Mouse (Mus musculus) CD4-positive, CD25-positive, alpha-beta regulatory T cell, adult 2 months (primary cell): ENCODE data around the gene Adamts8.

ENCODE experiments used
- DNase-seq: peaks from one replicate; pipeline ENCODE4 v3.0.0-alpha.2; 2012; ENCODE audit warnings: low read depth, low spot score

The Adamts8 gene

DNA sequence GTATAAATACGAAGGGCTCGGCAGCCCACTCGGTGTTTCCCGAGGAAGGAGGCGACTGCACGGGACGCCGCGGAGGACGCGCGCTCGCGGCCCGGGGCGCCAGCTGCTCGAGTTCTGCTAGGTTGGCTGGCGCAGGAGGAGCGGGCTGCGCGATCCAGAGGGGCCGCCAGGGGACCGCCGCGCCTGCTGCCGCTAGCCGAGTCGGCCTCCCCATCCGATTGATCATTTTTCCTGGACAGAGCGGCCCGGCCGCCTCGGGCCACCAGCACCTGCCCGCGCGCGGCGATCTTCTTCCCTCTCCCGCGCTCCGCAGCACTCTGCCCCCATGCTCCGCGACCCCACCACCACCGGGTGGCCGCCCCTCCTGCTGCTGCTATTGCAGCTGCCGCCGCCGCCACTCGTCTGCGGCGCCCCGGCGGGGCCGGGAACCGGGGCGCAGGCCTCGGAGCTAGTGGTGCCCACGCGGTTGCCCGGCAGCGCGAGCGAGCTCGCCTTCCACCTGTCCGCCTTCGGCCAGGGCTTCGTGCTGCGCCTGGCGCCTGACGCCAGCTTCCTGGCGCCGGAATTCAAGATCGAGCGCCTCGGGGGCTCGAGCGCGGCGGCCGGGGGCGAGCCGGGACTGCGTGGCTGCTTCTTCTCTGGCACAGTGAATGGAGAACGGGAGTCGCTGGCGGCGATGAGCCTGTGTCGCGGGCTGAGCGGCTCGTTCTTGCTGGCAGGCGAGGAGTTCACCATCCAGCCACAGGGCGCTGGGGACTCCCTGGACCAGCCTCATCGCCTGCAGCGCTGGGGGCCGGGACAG is at the start of gene Adamts8:
Gene Adamts8 (plus strand): TSS at position 51 of the 802 bp plus-strand sequence.
- peak; percentile 3 for DNase-seq

DNA sequence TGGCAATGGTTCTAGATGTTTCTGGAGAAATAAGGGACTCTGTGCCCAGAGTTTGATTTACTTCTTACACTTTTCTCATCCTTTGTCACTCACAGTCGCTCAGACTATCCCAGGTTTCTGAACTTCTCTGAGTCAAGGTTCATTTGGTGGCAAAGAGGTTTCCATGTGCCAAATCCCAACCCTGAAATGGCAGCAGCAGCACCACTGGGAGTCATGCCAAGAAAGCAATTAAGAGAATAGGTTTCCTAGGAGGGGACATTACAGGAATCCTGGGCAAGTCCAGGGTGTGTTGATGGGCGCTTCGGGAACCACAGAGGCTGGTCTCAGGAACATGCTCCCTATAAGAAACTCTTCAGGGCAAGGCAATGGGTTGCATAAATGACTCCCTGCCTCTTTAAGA is 46.7 kb upstream of the Adamts8 start:
- no peak for DNase-seq

DNA sequence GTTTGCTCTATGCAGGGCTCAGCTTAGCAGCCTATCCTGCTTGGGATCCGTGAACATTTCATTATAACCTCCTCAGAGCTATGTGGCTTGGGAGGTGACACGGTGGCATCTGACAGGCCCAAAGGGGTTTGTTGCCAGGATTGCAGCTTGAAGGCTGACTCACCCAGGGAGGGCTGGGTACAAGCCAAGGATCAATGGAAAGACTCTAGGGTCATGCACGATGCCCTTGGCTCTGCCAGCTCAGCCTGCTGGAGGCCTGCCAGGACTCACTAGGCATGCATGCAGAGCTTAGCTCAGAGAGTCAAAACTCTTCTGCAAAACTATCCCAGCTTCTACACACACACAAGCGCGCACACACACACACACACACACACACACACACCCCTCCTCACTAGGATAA is 45.6 kb upstream of the Adamts8 start:
- no peak for DNase-seq

GRCm38 (mm10) chr9:30897169-30897568 is 45.2 kb upstream of the Adamts8 start:
- DNase-seq, result no peak

DNA sequence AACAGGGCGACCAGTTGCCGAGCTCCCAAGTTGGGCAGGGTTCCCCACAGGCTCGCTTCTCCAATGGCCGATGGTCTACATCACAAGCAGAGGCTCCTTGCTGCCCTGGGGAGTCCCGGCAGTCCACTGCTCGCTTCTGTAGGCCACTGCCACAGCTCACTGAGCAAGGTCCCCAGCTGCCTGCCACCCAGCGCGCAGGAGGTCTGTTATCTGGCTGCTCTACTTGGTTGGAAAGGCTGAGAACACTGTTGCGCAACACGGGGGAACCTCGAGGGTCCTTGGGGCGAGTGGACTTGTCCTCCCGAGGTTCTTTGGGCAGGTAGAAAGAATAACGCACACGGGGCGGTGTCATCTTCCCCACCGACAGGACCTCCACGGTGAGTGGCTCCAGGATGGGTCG is 40.2 kb upstream of the Adamts8 start:
- no peak for DNase-seq

- DNase-seq, result no peak
Measured at GRCm38 (mm10) chr9:30902641-30903040, 39.7 kb upstream of the Adamts8 start.

- DNase-seq, result no peak
Measured at GRCm38 (mm10) chr9:30903266-30903665, 39.1 kb upstream of the Adamts8 start.

- no peak for DNase-seq
Measured at GRCm38 (mm10) chr9:30905861-30906260, 36.5 kb upstream of the Adamts8 start.

DNA sequence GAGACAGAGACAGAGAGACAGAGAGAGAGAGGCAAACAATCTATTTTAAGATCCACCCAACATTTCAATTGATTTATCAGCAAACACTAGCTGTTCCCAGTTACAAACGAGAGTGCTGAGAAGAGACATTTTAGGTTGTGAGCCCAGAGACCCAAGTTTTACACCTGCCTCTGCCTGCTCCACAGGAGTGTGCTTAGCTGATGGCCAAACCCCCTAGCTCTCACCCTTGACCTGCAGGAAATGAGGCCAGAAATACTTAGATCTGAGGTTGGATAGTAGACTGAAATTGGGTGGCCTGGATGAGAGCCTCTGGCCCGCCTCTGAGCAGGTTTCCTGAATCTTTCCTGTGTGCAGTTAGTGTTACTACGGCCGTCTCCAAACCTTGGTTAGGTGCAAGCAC is 35.9 kb upstream of the Adamts8 start:
- DNase-seq, result no peak

- no peak for DNase-seq
Measured at GRCm38 (mm10) chr9:30907677-30908295, 34.6 kb upstream of the Adamts8 start.

GRCm38 (mm10) chr9:30908296-30908690 is 34.1 kb upstream of the Adamts8 start:
- no peak for DNase-seq

DNA sequence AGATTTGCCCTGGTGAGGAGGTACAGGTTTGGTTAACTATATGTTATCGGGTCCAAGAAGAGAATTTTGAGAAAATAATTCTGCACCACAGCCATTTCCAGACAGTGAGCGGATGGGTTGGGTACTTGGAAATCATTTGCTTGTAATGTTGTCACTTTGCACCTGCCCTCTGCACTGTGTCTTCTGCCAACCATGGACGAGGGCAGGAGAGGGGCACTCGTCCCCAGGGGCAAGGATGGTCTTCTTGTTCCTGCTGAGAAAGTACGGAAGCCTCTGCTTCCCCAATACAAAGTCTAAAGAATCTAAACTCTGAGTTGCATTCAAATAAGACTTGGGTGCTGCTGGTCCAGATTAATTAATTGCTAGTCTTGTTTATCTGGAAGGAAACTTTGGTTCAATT is 33.4 kb upstream of the Adamts8 start:
- DNase-seq, result no peak

GRCm38 (mm10) chr9:30910491-30910890 is 31.9 kb upstream of the Adamts8 start:
- DNase-seq, result no peak

- DNase-seq, result no peak
Measured at GRCm38 (mm10) chr9:30912161-30912560, 30.2 kb upstream of the Adamts8 start.

- DNase-seq, result no peak
Measured at GRCm38 (mm10) chr9:30913429-30913828, 28.9 kb upstream of the Adamts8 start.

DNA sequence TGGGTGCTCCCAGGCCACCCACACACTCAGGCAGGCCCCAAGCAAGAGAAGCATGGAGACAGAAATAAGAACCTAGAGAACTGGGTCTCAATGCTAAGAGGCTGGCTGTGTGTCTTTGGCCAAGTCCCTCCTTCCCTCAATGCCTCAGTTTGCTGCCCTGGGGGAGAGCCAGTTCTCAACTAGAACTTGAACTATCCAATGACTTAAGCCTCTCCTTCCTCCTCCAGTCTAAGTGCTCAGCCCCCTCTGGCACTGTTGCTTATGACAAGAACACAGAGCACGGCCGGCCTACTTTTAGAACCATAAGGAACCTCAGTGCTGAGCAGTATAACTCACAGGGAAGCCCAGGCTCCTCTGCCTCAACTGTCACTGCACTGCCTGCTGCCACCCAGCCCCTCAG is 28.1 kb upstream of the Adamts8 start:
- DNase-seq, result no peak

GRCm38 (mm10) chr9:30916266-30916968 is 25.9 kb upstream of the Adamts8 start:
- DNase-seq, result no peak

DNA sequence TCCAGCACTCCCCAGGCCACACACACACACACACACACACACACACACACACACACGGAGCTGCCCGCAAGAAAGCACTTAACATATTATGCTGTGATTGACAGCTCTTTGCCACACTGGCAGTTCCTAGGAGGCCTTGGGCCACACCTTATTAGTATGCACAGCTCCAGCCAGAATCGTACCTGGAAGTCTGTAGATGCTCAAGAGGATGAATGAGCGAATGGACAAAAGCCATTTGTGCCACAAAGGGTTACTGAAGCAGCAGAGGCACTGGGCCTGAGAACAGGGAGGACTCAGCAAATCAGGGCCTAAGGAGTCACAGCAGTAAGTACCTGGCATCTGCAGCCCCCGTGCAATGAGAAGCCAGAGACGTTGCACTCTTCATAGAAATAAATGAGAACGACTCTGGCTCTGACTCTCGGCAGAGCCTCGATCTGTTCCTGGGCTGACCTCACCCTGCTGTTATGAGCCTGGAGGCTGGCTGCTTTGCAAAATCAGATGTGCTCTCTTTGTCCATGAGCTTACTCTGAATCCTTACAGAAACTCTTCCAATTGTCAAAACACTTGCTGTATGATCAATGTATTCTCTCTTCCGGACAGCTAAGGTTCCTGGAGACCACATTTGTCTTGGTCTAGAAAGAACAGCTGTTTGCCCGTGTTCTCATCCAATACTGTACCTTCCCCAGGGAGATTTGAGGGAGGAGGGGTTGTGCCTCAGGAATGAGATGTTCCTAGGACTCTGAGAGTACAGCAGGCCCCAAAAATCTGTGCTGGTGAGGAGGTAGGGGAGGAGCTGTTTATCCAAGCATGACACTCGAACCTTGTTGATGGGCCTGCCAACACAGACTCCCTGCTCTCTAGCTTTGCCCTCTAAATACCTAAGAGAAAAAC is 23.7 kb upstream of the Adamts8 start:
- DNase-seq, result no peak

DNA sequence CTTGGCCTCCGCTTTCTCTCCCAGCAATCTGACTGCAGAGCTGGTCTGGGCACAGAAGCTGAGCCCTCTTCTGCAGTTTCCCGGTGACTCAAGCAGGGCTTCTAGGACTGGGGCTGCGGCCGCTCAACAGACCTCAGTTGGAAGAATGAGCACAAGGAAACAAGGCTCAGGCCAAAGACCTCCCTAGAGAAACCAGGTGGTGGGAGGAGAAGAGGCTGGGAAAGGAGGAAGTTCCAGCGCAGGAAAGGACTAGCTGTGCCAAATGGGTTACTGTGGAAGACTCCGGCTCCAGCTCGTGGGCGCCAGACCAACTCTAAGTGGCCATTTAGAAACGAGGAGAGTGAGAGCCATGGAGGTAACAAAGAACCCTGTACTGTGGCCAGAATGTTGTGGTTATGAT is 22.7 kb upstream of the Adamts8 start:
- no peak for DNase-seq

DNA sequence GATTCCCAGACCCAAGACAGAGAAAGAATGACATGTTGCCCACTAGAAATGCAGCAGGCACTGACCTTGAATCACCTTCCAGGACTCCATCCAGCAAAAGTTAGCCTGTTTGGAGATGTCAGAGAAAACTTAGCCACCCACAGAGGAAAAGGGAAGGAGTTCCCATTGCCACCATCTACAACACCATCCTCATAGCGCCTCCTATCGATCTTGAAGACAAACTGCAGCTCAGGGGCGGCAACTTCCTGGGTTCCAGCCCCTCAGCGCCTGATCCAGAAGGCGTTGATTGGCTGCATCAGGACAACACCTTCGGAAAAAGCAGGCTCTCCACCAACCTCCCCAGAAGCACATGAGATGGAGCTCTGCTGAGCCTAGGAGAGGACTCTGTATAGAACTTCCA is 21.6 kb upstream of the Adamts8 start:
- DNase-seq, result no peak

GRCm38 (mm10) chr9:30921261-30922103 is 20.9 kb upstream of the Adamts8 start:
- DNase-seq, result no peak
